Mouse (Mus musculus) stomach, embryonic 15.5 days (tissue): ENCODE measurements at regions not wholly inside any gene's neighbourhood (a gene's known extent, or its start where the extent isn't known, plus 50 kb on each side); places are given as distances from the start of the nearest gene placed in this dataset.

Experiments used
- ATAC-seq: fragments of 200-750 bp; cut with Nextera tagmentation; 2 replicates; pipeline ENCODE4 v1.8.0; 2017; ENCODE audit warnings: low read depth, moderate number of reproducible peaks, moderate TSS enrichment; ENCODE audit not compliant: insufficient read depth, low FRiP score
- H3K27ac ChIP-seq: fragments of 300-500 bp; sonication (generic); 2 replicates; pipeline ENCODE4 v1.5.1; 2015; ENCODE audit warnings: mild to moderate bottlenecking, inconsistent platforms
- H3K27me3 ChIP-seq: fragments of 300-500 bp; sonication (generic); replicated peaks from 2 replicates; pipeline ENCODE4 v1.6.1; 2015; ENCODE audit warnings: inconsistent platforms
- H3K36me3 ChIP-seq: fragments of 300-500 bp; sonication (generic); 2 replicates; pipeline ENCODE4 v1.6.1; 2015; ENCODE audit warnings: inconsistent platforms
- H3K4me1 ChIP-seq: fragments of 300-500 bp; sonication (generic); 2 replicates; pipeline ENCODE4 v1.6.1; 2015; ENCODE audit warnings: inconsistent platforms
- H3K4me2 ChIP-seq: fragments of 300-500 bp; sonication (generic); 2 replicates; pipeline ENCODE4 v1.6.1; 2015; ENCODE audit warnings: mild to moderate bottlenecking, inconsistent platforms
- H3K4me3 ChIP-seq: fragments of 300-500 bp; sonication (generic); replicated peaks from 2 replicates; pipeline ENCODE4 v1.5.1; 2015; ENCODE audit warnings: inconsistent platforms
- H3K9ac ChIP-seq: fragments of 300-500 bp; sonication (generic); 2 replicates; pipeline ENCODE4 v1.6.1; 2015; ENCODE audit warnings: inconsistent platforms
- H3K9me3 ChIP-seq: fragments of 300-500 bp; sonication (generic); 2 replicates; pipeline ENCODE4 v1.6.1; 2016; ENCODE audit warnings: inconsistent platforms
- WGBS: fragments of 180-500 bp; shearing (Covaris S2); methylation state at CpG from one replicate; pipeline ENCODE4 v1.1.7; 2015; 5-methylcytosine and 5-hydroxymethylcytosine counted together

GRCm38 (mm10) chr1:94804877-94805276, 508.5 kb upstream of the Fam174a start:
- Histone ChIP-seq H3K4me2 (no peak overlapping the region), H3K27ac (no peak overlapping the region), H3K4me1 (no peaks in the 10 kb centered on the region), H3K36me3 (no peaks in the 10 kb centered on the region), H3K9me3 (no peaks in the 10 kb centered on the region), H3K27me3 (no peaks in the 10 kb centered on the region), H3K9ac (no peak overlapping the region), H3K4me3 (no peak overlapping the region)
- ATAC-seq, result peak; percentile 50; the same call in 1 of the 2 replicates
- WGBS, result 32% methylated on average over 1 of the region's 1 CpGs

GRCm38 (mm10) chr1:94827628-94828027, 485.8 kb upstream of the Fam174a start:
- H3K9ac ChIP-seq, result no peak overlapping the region
- ATAC-seq, result no peak
- H3K4me2 ChIP-seq, result no peak overlapping the region
- H3K4me3 ChIP-seq, result no peak overlapping the region
- no peaks in the 10 kb centered on the region for H3K4me1 ChIP-seq
- H3K27ac ChIP-seq, result no peak overlapping the region
- H3K27me3 ChIP-seq, result no peaks in the 10 kb centered on the region
- H3K9me3 ChIP-seq, result no peaks in the 10 kb centered on the region
- H3K36me3 ChIP-seq, result no peaks in the 10 kb centered on the region

GRCm38 (mm10) chr1:94835982-94836381, 477.4 kb upstream of the Fam174a start:
- WGBS, result 82% methylated on average over 4 of the region's 4 CpGs
- Histone ChIP-seq H3K27ac (no peak overlapping the region), H3K4me1 (no peaks in the 10 kb centered on the region), H3K9me3 (no peaks in the 10 kb centered on the region), H3K4me2 (no peak overlapping the region), H3K36me3 (no peaks in the 10 kb centered on the region), H3K4me3 (no peak overlapping the region), H3K9ac (no peak overlapping the region), H3K27me3 (no peaks in the 10 kb centered on the region)
- no peak for ATAC-seq

GRCm38 (mm10) chr1:94851522-94851921, 461.9 kb upstream of the Fam174a start:
- Histone ChIP-seq H3K9me3 (no peaks in the 10 kb centered on the region), H3K27me3 (no peaks in the 10 kb centered on the region), H3K27ac (no peak overlapping the region), H3K4me1 (no peaks in the 10 kb centered on the region), H3K4me2 (no peak overlapping the region), H3K9ac (no peak overlapping the region), H3K4me3 (no peak overlapping the region), H3K36me3 (no peaks in the 10 kb centered on the region)
- WGBS, result 39% methylated on average over 1 of the region's 1 CpGs
- no peak for ATAC-seq

- peak; percentile 73; the same call in 1 of the 2 replicates for ATAC-seq
- no peak overlapping the region for H3K4me2 ChIP-seq
- no peak overlapping the region for H3K27ac ChIP-seq
- no peaks in the 10 kb centered on the region for H3K36me3 ChIP-seq
- H3K4me3 ChIP-seq, result no peak overlapping the region
- no peaks in the 10 kb centered on the region for H3K9me3 ChIP-seq
- no peaks in the 10 kb centered on the region for H3K4me1 ChIP-seq
- no peaks in the 10 kb centered on the region for H3K27me3 ChIP-seq
- no peak overlapping the region for H3K9ac ChIP-seq
- WGBS, result 82% methylated on average over 2 of the region's 2 CpGs
Measured at GRCm38 (mm10) chr1:94858464-94858863, 455.0 kb upstream of the Fam174a start.

- H3K9ac ChIP-seq, result no peak overlapping the region
- H3K4me3 ChIP-seq, result no peak overlapping the region
- H3K27ac ChIP-seq, result no peak overlapping the region
- no peaks in the 10 kb centered on the region for H3K27me3 ChIP-seq
- no peak for ATAC-seq
- no peaks in the 10 kb centered on the region for H3K9me3 ChIP-seq
- no peaks in the 10 kb centered on the region for H3K4me1 ChIP-seq
- H3K4me2 ChIP-seq, result no peak overlapping the region
- H3K36me3 ChIP-seq, result no peaks in the 10 kb centered on the region
Measured at GRCm38 (mm10) chr1:94868872-94869271, 444.6 kb upstream of the Fam174a start.

- Histone ChIP-seq H3K4me2 (no peak overlapping the region), H3K36me3 (no peaks in the 10 kb centered on the region), H3K27ac (no peak overlapping the region), H3K9ac (no peak overlapping the region), H3K9me3 (no peaks in the 10 kb centered on the region), H3K4me3 (no peak overlapping the region), H3K4me1 (no peaks in the 10 kb centered on the region), H3K27me3 (no peaks in the 10 kb centered on the region)
- no peak for ATAC-seq
- 100% methylated on average over 1 of the region's 1 CpGs for WGBS
Measured at GRCm38 (mm10) chr1:94880553-94880952, 432.9 kb upstream of the Fam174a start.

GRCm38 (mm10) chr1:94904982-94905507, 408.4 kb upstream of the Fam174a start:
- Histone ChIP-seq H3K36me3 (no peaks in the 10 kb centered on the region), H3K4me2 (no peak overlapping the region), H3K9me3 (no peaks in the 10 kb centered on the region), H3K4me1 (no peaks in the 10 kb centered on the region), H3K4me3 (no peak overlapping the region), H3K27me3 (no peaks in the 10 kb centered on the region), H3K9ac (no peak overlapping the region), H3K27ac (no peak overlapping the region)
- 70% methylated on average over 3 of the region's 3 CpGs for WGBS
- ATAC-seq, result no peak

GRCm38 (mm10) chr1:94910839-94911238, 402.6 kb upstream of the Fam174a start:
- no peak overlapping the region for H3K27ac ChIP-seq
- H3K4me2 ChIP-seq, result no peak overlapping the region

More at GRCm38 (mm10) chr1:94910839-94911238, 402.6 kb upstream of the Fam174a start:
- no peak for ATAC-seq
- no peaks in the 10 kb centered on the region for H3K4me1 ChIP-seq
- H3K9ac ChIP-seq, result no peak overlapping the region
- H3K27me3 ChIP-seq, result no peaks in the 10 kb centered on the region
- no peaks in the 10 kb centered on the region for H3K9me3 ChIP-seq
- H3K36me3 ChIP-seq, result no peaks in the 10 kb centered on the region
- H3K4me3 ChIP-seq, result no peak overlapping the region
